Mouse (Mus musculus): ENCODE measurements around the gene Rnaseh2a. TPM values are rescaled to one million over a fixed set of nuclear protein-coding genes. Genes with fewer than 3 reads are reported as not detected.
A peak's percentile ranks its signal among the peaks of the same experiment; 100 is the strongest.

Gene Rnaseh2a
- total RNA-seq, 2 experiments from 2014 or later, result 122 to 138 TPM

- no peak for DNase-seq (ENCODE audit: low spot score in 2 of 2)
Observed at GRCm38 (mm10) chr8:84985049-84985683, 15.6 kb upstream of the Rnaseh2a start.

GRCm38 (mm10) chr8:84984294-84985048 is 14.9 kb upstream of the Rnaseh2a start:
- no peak for DNase-seq (ENCODE audit: low spot score in 2 of 2)

GRCm38 (mm10) chr8:84982499-84983011 is 13.0 kb upstream of the Rnaseh2a start:
- DNase-seq (ENCODE audit: low spot score in 2 of 2), result no peak

GRCm38 (mm10) chr8:84981644-84982498 is 12.3 kb upstream of the Rnaseh2a start:
- no peak for DNase-seq (ENCODE audit: low spot score in 2 of 2)

- peak in 1 of 2 experiments; percentile 75 for DNase-seq (ENCODE audit: low spot score in 2 of 2)
Observed at GRCm38 (mm10) chr8:84980622-84981358, 11.2 kb upstream of the Rnaseh2a start.

- peak; percentile 70 to 90 for DNase-seq (ENCODE audit: low spot score in 2 of 2)
Observed at GRCm38 (mm10) chr8:84979599-84980421, 10.2 kb upstream of the Rnaseh2a start.

GRCm38 (mm10) chr8:84978248-84978940 is 8.8 kb upstream of the Rnaseh2a start, which contains the start of gene Junb:
TSS of gene Junb (minus strand) at chr8:84978718.
- DNase-seq (ENCODE audit: low spot score in 2 of 2), result peak; percentile 90 to 93

GRCm38 (mm10) chr8:84977435-84978247 is 8.1 kb upstream of the Rnaseh2a start:
- peak in 1 of 2 experiments; percentile 58 for DNase-seq (ENCODE audit: low spot score in 2 of 2)

- DNase-seq (ENCODE audit: low spot score in 2 of 2), result no peak
Observed at GRCm38 (mm10) chr8:84976763-84977434, 7.3 kb upstream of the Rnaseh2a start.

- peak; percentile 78 to 93 for DNase-seq (ENCODE audit: low spot score in 2 of 2)
Observed at GRCm38 (mm10) chr8:84976031-84976762, 6.6 kb upstream of the Rnaseh2a start.

GRCm38 (mm10) chr8:84975434-84975833 is 5.9 kb upstream of the Rnaseh2a start:
- DNase-seq (ENCODE audit: low spot score in 2 of 2), result peak in 1 of 2 experiments; percentile 66

- no peak for DNase-seq (ENCODE audit: low spot score in 2 of 2)
Observed at GRCm38 (mm10) chr8:84974543-84975142, 5.1 kb upstream of the Rnaseh2a start.

- DNase-seq (ENCODE audit: low spot score in 2 of 2), result peak in 1 of 2 experiments; percentile 61
Observed at GRCm38 (mm10) chr8:84973803-84974542, 4.4 kb upstream of the Rnaseh2a start.

- DNase-seq (ENCODE audit: low spot score in 2 of 2), result no peak
Observed at GRCm38 (mm10) chr8:84973079-84973478, 3.5 kb upstream of the Rnaseh2a start.

GRCm38 (mm10) chr8:84970913-84971312 is 1.3 kb upstream of the Rnaseh2a start:
- no peak for DNase-seq (ENCODE audit: low spot score in 2 of 2)
